Comparison of ENCODE assay signal across 12 mouse cellular contexts in genomic region chr12:105258787-105259186, GRCm38 (mm10). TPM values are rescaled to one million over a fixed set of nuclear protein-coding genes. Genes with fewer than 3 reads are reported as not detected.
A peak's percentile ranks its signal among the peaks of the same experiment; 100 is the strongest.
DNase-seq lines count a peak whose midpoint lies in the region; ATAC-seq and TF ChIP-seq lines count a peak whose summit lies in the region.
"Had no signal": no experiment of that assay in that cellular context is flagged by ENCODE, and none has a peak within 500 bp of the region (broad histone marks: within the 10 kb centered on the region; RNA-seq: fewer than 3 reads in every experiment).

No protein-coding gene starts in this region.

- no peak for TF ChIP-seq EP300 in liver, postnatal 0 days (IDR thresholded peaks at IDR 0.05; ENCODE audit: low read depth)

- peak; percentile 70 for TF ChIP-seq CTCF in cerebellum, adult 2 months (IDR thresholded peaks at IDR 0.05; ENCODE audit: borderline replicate concordance, insufficient read depth, low read depth, low read length)
- TF ChIP-seq CTCF in liver, adult 2 months (IDR thresholded peaks at IDR 0.05; ENCODE audit: low read depth, low read length) = peak; percentile 11; the same call in 1 of the 2 replicates
- TF ChIP-seq CTCF in liver, postnatal 0 days (IDR thresholded peaks at IDR 0.05; ENCODE audit: low read depth) = peak; percentile 73

- H3K27ac ChIP-seq in cerebellum, adult 2 months (ENCODE audit: insufficient read depth, low read length) = no peak overlapping the region
- no peak overlapping the region for H3K27ac ChIP-seq in liver, adult 2 months (replicated peaks; ENCODE audit: insufficient read depth, low read depth, low read length)
- no peak overlapping the region for H3K27ac ChIP-seq in liver, embryonic 11.5 days (ENCODE audit: low read depth, low read length)
- no peak overlapping the region for H3K27ac ChIP-seq in liver, postnatal 0 days (ENCODE audit: low read depth)
- H3K27ac ChIP-seq: hindbrain, embryonic 15.5 days had no signal

- TF ChIP-seq POLR2A in cerebellum, adult 2 months (IDR thresholded peaks at IDR 0.05; ENCODE audit: borderline replicate concordance, insufficient read depth, low read length) = no peak
- no peak for TF ChIP-seq POLR2A in liver, adult 2 months (IDR thresholded peaks at IDR 0.05; ENCODE audit: extremely low read depth, insufficient read depth, low read length)

- H3K9ac ChIP-seq in liver, adult 2 months (ENCODE audit: low read depth, low read length) = no peak overlapping the region
- no peak overlapping the region for H3K9ac ChIP-seq in liver, embryonic 11.5 days (ENCODE audit: low read depth, low read length)
- H3K9ac ChIP-seq in liver, postnatal 0 days (replicated peaks) = no peak overlapping the region
- H3K9ac ChIP-seq: hindbrain, embryonic 15.5 days had no signal

- no peak overlapping the region for H3K4me2 ChIP-seq in liver, embryonic 11.5 days
- H3K4me2 ChIP-seq in liver, postnatal 0 days (ENCODE audit: low read depth, low read length) = no peak overlapping the region
- H3K4me2 ChIP-seq: hindbrain, embryonic 15.5 days had no signal

- H3K36me3 ChIP-seq in liver, adult 2 months (ENCODE audit: control insufficient read depth, insufficient read depth, low read length) = no peaks in the 10 kb centered on the region
- H3K36me3 ChIP-seq in liver, embryonic 11.5 days (ENCODE audit: control insufficient read depth, insufficient read depth, low read length) = no peaks in the 10 kb centered on the region
- H3K36me3 ChIP-seq in liver, postnatal 0 days (replicated peaks; ENCODE audit: insufficient read depth, low read length) = no peaks in the 10 kb centered on the region
- H3K36me3 ChIP-seq: hindbrain, embryonic 15.5 days had no signal

- 8% methylated on average over 9 of the region's 9 CpGs for WGBS in cerebellum, adult 2 months
- WGBS in liver, adult 2 months = 14% methylated on average over 9 of the region's 9 CpGs
- WGBS in liver, embryonic 11.5 days = 5% methylated on average over 9 of the region's 9 CpGs
- WGBS in liver, postnatal 0 days (ENCODE audit: insufficient replicate concordance) = 9% methylated on average over 9 of the region's 9 CpGs

- ATAC-seq in liver, embryonic 11.5 days (replicated peaks; ENCODE audit: low FRiP score) = no peak
- ATAC-seq in liver, postnatal 0 days = no peak
- no peak for ATAC-seq in monocyte, adult 5-6 weeks (replicated peaks; ENCODE audit: insufficient number of reproducible peaks, low FRiP score, low TSS enrichment, poor library complexity, severe bottlenecking)

- H3K4me1 ChIP-seq in cerebellum, adult 2 months (ENCODE audit: control insufficient read depth, insufficient read depth, low read length) = no peaks in the 10 kb centered on the region
- H3K4me1 ChIP-seq in liver, adult 2 months (ENCODE audit: control insufficient read depth, insufficient read depth, low read length) = no peaks in the 10 kb centered on the region
- H3K4me1 ChIP-seq in liver, embryonic 11.5 days (replicated peaks; ENCODE audit: control insufficient read depth, insufficient read depth, low read length) = no peaks in the 10 kb centered on the region
- no peaks in the 10 kb centered on the region for H3K4me1 ChIP-seq in liver, postnatal 0 days (ENCODE audit: insufficient read depth)

- DNase-seq in cerebellum, adult 2 months = peak; percentile 27 to 47
- DNase-seq in cerebellum, adult 9-11 months = no peak
- DNase-seq in liver, adult 2 months (ENCODE audit: extremely low read depth, low read depth, low spot score) = no peak
- DNase-seq in liver, embryonic 11.5 days (ENCODE audit: low spot score) = no peak
- DNase-seq in c-Kit-positive CD71-negative TER-119-negative erythroid progenitor cells, embryonic 14.5 days (ENCODE audit: low read depth) = peak; percentile 14
- DNase-seq in liver, postnatal 0 days = peak; percentile 34
- DNase-seq in lung, adult 18-20 months = no peak

- H3K27me3 ChIP-seq in cerebellum, adult 2 months (ENCODE audit: control insufficient read depth, insufficient read depth, low read length) = no peaks in the 10 kb centered on the region
- no peaks in the 10 kb centered on the region for H3K27me3 ChIP-seq in liver, adult 2 months (ENCODE audit: control insufficient read depth, insufficient read depth, low read length)
- H3K27me3 ChIP-seq in liver, embryonic 11.5 days (replicated peaks; ENCODE audit: control insufficient read depth, insufficient read depth, low read length) = no peaks in the 10 kb centered on the region
- no peaks in the 10 kb centered on the region for H3K27me3 ChIP-seq in liver, postnatal 0 days (ENCODE audit: insufficient read depth, low read length)
- H3K27me3 ChIP-seq: hindbrain, embryonic 15.5 days had no signal

- H3K4me3 ChIP-seq in cerebellum, adult 2 months (replicated peaks; ENCODE audit: insufficient read depth, low read depth, low read length) = no peak overlapping the region
- no peak overlapping the region for H3K4me3 ChIP-seq in liver, adult 2 months (ENCODE audit: insufficient read depth, low read depth, low read length)
- H3K4me3 ChIP-seq in liver, embryonic 11.5 days (ENCODE audit: low read depth, low read length) = no peak overlapping the region
- no peak overlapping the region for H3K4me3 ChIP-seq in liver, postnatal 0 days (ENCODE audit: low read depth, low read length)
- H3K4me3 ChIP-seq: hindbrain, embryonic 15.5 days had no signal

- no peaks in the 10 kb centered on the region for H3K9me3 ChIP-seq in liver, embryonic 11.5 days (ENCODE audit: control insufficient read depth, low read length)
- no peaks in the 10 kb centered on the region for H3K9me3 ChIP-seq in liver, postnatal 0 days (ENCODE audit: low read length)
- H3K9me3 ChIP-seq: hindbrain, embryonic 15.5 days had no signal

- H3K79me2 ChIP-seq in liver, adult 2 months (ENCODE audit: control insufficient read depth, insufficient read depth, low read length) = no peaks in the 10 kb centered on the region

RNA-seq across cellular contexts. Expression of gene Tcl1, which starts 36.2 kb away (rescaled TPM):
- polyA plus RNA-seq in cerebellum, adult 2 months (2012; rRNA removed) = not detected in 2 replicates
- not detected in 2 replicates for total RNA-seq in liver, adult 2 months (2014; rRNA removed)
- polyA plus RNA-seq in liver, adult 2 months (2012; rRNA removed) = not detected in 2 replicates
- not detected in 2 replicates for polyA plus RNA-seq in liver, embryonic 11.5 days (2014; fragmentation: Nextera tagmentation; extraction: Ambion mirVana)
- polyA plus RNA-seq in liver, postnatal 0 days (2015; fragmentation: Nextera tagmentation; extraction: Ambion mirVana) = not detected in 2 replicates
- total RNA-seq in monocyte, adult 5-6 weeks (2017) = not detected in 3 replicates
- polyA plus RNA-seq: embryonic facial prominence, embryonic 14.5 days; hindbrain, embryonic 15.5 days; lung, embryonic 16.5 days; spleen, adult 2 months had no signal

RNA-seq across cellular contexts. Expression of gene Tcl1b4, which starts 57.0 kb away (rescaled TPM):
- polyA plus RNA-seq in cerebellum, adult 2 months (2012; rRNA removed) = not detected in 2 replicates
- total RNA-seq in liver, adult 2 months (2014; rRNA removed) = not detected in 2 replicates
- not detected in 2 replicates for polyA plus RNA-seq in liver, adult 2 months (2012; rRNA removed)
- not detected in 2 replicates for polyA plus RNA-seq in liver, embryonic 11.5 days (2014; fragmentation: Nextera tagmentation; extraction: Ambion mirVana)
- not detected in 2 replicates for polyA plus RNA-seq in liver, postnatal 0 days (2015; fragmentation: Nextera tagmentation; extraction: Ambion mirVana)
- total RNA-seq in monocyte, adult 5-6 weeks (2017) = not detected in 3 replicates
- polyA plus RNA-seq: embryonic facial prominence, embryonic 14.5 days; hindbrain, embryonic 15.5 days; lung, embryonic 16.5 days; spleen, adult 2 months had no signal

Comparison
In these comparisons a context has a peak if more than half of its experiments do, and no peak if none do; other contexts are left out.
1. DNase-seq: peak in cerebellum, adult 2 months (2 of 2), c-Kit-positive CD71-negative TER-119-negative erythroid progenitor cells, embryonic 14.5 days (single experiment) and liver, postnatal 0 days (single experiment); none in cerebellum, adult 9-11 months (single experiment), liver, adult 2 months (single experiment), liver, embryonic 11.5 days (single experiment) and lung, adult 18-20 months (0 of 2).
2. CTCF ChIP-seq: peak in every context shown above with its lines; median percentile 73 in liver, postnatal 0 days; 70 in cerebellum, adult 2 months; 11 in liver, adult 2 months.